Mouse (Mus musculus): ENCODE data around the gene Rbx1. TPM values are rescaled to one million over a fixed set of nuclear protein-coding genes. Genes with fewer than 3 reads are reported as not detected.

The Rbx1 gene
- polyA plus RNA-seq, 1 experiment from 2014 or later, result 465 TPM

- no peaks in the 10 kb centered on the region for H3K27me3 ChIP-seq (replicated peaks; ENCODE audit: insufficient read depth, low read length)
- ATAC-seq, result no peak
- H3K36me3 ChIP-seq (ENCODE audit: insufficient read depth, low read length), result no peaks in the 10 kb centered on the region
- peaks cover 5% of the 10 kb centered on the region; the same call in 1 of the 2 replicates for H3K4me1 ChIP-seq (ENCODE audit: insufficient read depth, low read depth, low read length)
- H3K4me3 ChIP-seq (ENCODE audit: low read depth, low read length), result no peak overlapping the region
- no peak for TF ChIP-seq CTCF (IDR thresholded peaks at IDR 0.05)
- no peak for TF ChIP-seq EP300 (IDR thresholded peaks at IDR 0.05)
- no peaks in the 10 kb centered on the region for H3K9me3 ChIP-seq (ENCODE audit: low read length)
- 69% methylated on average over 3 of the region's 3 CpGs for WGBS
- no peak for DNase-seq (ENCODE audit: low spot score)
- peak overlapping the region; percentile 55; the same call in 1 of the 2 replicates for H3K27ac ChIP-seq (ENCODE audit: low read length)
- H3K9ac ChIP-seq (replicated peaks; ENCODE audit: low read depth), result no peak overlapping the region
- no peak overlapping the region for H3K4me2 ChIP-seq (replicated peaks; ENCODE audit: low read depth, low read length)
These were observed 49.1 kb downstream of the Rbx1 start for GRCm38 (mm10) chr15:81515221-81515620.

- DNase-seq (ENCODE audit: low spot score) (peak; percentile 26), ATAC-seq (no peak)
- Histone ChIP-seq H3K9me3 (ENCODE audit: low read length) (no peaks in the 10 kb centered on the region), H3K36me3 (ENCODE audit: insufficient read depth, low read length) (no peaks in the 10 kb centered on the region), H3K27ac (ENCODE audit: low read length) (0 out of 2 replicates have a peak overlapping the region, but pooled peaks have one; percentile 3), H3K4me1 (ENCODE audit: insufficient read depth, low read depth, low read length) (peaks cover 5% of the 10 kb centered on the region; the same call in 1 of the 2 replicates), H3K4me2 (replicated peaks; ENCODE audit: low read depth, low read length) (no peak overlapping the region), H3K4me3 (ENCODE audit: low read depth, low read length) (no peak overlapping the region), H3K27me3 (replicated peaks; ENCODE audit: insufficient read depth, low read length) (no peaks in the 10 kb centered on the region), H3K9ac (replicated peaks; ENCODE audit: low read depth) (no peak overlapping the region)
- WGBS, result 40% methylated on average over 6 of the region's 6 CpGs
- TF ChIP-seq CTCF (IDR thresholded peaks at IDR 0.05) (no peak), EP300 (IDR thresholded peaks at IDR 0.05) (no peak)
These were observed 51.9 kb downstream of the Rbx1 start for GRCm38 (mm10) chr15:81518031-81518430.

DNA sequence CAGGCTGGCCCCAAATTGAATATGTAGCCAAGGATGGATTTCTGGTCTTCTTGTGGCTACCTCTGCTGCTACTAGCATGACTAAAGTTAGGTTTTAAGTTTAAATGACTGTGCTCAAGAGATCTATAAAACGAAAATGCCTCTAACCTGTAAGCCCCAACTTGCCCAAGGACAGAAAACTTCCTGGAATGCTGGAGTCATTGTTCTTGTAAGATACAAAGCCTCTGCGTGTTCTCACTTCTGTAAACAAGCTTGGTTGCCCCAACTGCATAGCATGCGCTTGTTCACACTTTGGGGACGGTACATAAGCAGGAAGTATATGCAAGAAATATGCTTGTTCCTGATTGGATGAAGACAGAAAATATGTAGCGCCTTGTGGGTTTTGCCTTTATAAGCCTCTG, 52.7 kb downstream of the Rbx1 start:
- Histone ChIP-seq H3K27me3 (replicated peaks; ENCODE audit: insufficient read depth, low read length) (no peaks in the 10 kb centered on the region), H3K4me3 (ENCODE audit: low read depth, low read length) (no peak overlapping the region), H3K4me2 (replicated peaks; ENCODE audit: low read depth, low read length) (no peak overlapping the region), H3K9ac (replicated peaks; ENCODE audit: low read depth) (no peak overlapping the region), H3K36me3 (ENCODE audit: insufficient read depth, low read length) (no peaks in the 10 kb centered on the region), H3K9me3 (ENCODE audit: low read length) (no peaks in the 10 kb centered on the region), H3K27ac (ENCODE audit: low read length) (no peak overlapping the region), H3K4me1 (ENCODE audit: insufficient read depth, low read depth, low read length) (peaks cover 4% of the 10 kb centered on the region; the same call in 1 of the 2 replicates)
- DNase-seq (ENCODE audit: low spot score) (no peak), ATAC-seq (no peak)
- WGBS, result 52% methylated on average over 5 of the region's 5 CpGs
- no peak for TF ChIP-seq CTCF (IDR thresholded peaks at IDR 0.05)
- TF ChIP-seq EP300 (IDR thresholded peaks at IDR 0.05), result no peak

DNA sequence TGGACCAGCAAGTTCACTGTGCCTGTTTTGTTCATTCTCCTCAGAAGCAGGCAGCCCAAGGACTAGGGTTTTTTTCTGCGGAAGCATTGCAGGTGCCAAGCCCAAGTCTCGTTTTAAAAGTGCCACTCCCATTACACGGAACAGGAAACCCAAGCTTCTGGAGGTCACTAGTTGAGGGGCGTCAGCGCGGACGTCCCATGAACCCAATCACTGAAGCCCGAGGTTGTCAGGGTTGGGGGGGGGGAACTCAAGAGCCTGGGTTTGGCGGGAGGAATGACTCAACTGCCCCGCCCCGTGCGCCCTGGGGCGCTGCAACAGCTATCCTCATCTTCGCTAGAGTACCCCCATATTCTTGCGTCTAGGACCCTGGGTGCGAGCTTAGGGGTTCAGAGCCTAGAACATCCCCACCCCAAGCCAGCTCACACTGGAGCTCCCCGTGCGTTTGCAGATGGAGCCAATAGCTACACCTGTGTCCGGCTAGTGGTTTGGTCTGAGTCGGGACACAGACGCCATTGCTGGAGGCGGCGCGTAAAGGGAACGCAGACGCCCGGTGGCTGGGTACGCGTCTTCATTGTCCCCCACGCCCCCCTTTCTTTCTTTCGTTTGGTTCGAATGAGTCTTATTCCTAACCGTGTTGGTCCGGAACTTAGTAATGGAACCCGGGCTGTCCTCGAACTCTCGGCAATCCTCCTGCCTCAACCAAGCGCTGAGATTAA, 56.1 kb downstream of the Rbx1 start:
- Histone ChIP-seq H3K27ac (ENCODE audit: low read length) (peak overlapping the region; percentile 99), H3K36me3 (ENCODE audit: insufficient read depth, low read length) (no peaks in the 10 kb centered on the region), H3K9ac (replicated peaks; ENCODE audit: low read depth) (peak overlapping the region; percentile 85), H3K4me2 (replicated peaks; ENCODE audit: low read depth, low read length) (peak overlapping the region; percentile 97), H3K27me3 (replicated peaks; ENCODE audit: insufficient read depth, low read length) (no peaks in the 10 kb centered on the region), H3K4me3 (ENCODE audit: low read depth, low read length) (peak overlapping the region; percentile 61), H3K9me3 (ENCODE audit: low read length) (no peaks in the 10 kb centered on the region), H3K4me1 (ENCODE audit: insufficient read depth, low read depth, low read length) (no peaks in the 10 kb centered on the region)
- 1% methylated on average over 38 of the region's 38 CpGs for WGBS
- TF ChIP-seq CTCF (IDR thresholded peaks at IDR 0.05) (no peak; the same call in 1 of the 2 replicates), EP300 (IDR thresholded peaks at IDR 0.05) (peak; percentile 64)
- ATAC-seq (peak; percentile 72), DNase-seq (ENCODE audit: low spot score) (peak; percentile 96)

DNA sequence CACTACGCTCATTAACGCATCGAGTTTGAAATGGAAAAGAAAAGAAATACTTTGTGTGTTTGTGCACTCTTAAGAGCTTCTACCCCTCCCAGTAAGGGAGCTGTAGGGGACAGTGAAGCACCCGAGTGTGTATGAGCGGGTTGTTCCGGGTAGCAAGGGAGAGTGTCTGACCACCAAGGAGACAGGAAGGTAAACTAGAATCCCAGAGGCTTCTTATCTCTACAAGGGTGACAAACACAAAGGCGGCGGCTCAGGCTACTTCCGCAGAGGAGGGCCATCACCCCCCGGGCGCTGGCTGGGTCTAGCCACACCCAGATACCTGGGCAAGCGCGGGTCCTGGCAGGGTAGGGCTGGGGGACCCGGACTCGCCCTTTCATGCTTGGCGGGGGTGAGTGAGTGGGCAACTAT, 56.7 kb downstream of the Rbx1 start:
- no peaks in the 10 kb centered on the region for H3K27me3 ChIP-seq (replicated peaks; ENCODE audit: insufficient read depth, low read length)
- no peaks in the 10 kb centered on the region for H3K36me3 ChIP-seq (ENCODE audit: insufficient read depth, low read length)
- H3K4me1 ChIP-seq (ENCODE audit: insufficient read depth, low read depth, low read length), result no peaks in the 10 kb centered on the region
- H3K9ac ChIP-seq (replicated peaks; ENCODE audit: low read depth), result peak overlapping the region; percentile 85
- peak overlapping the region; percentile 99 for H3K27ac ChIP-seq (ENCODE audit: low read length)
- DNase-seq (ENCODE audit: low spot score) (peak; percentile 83), ATAC-seq (peak; percentile 72)
- peak overlapping the region; percentile 97 for H3K4me2 ChIP-seq (replicated peaks; ENCODE audit: low read depth, low read length)
- no peaks in the 10 kb centered on the region for H3K9me3 ChIP-seq (ENCODE audit: low read length)
- H3K4me3 ChIP-seq (ENCODE audit: low read depth, low read length), result peak overlapping the region; percentile 61
- TF ChIP-seq EP300 (IDR thresholded peaks at IDR 0.05) (peak; percentile 14; the same call in 1 of the 2 replicates), CTCF (IDR thresholded peaks at IDR 0.05) (no peak)
- under 1% methylated on average over 16 of the region's 16 CpGs for WGBS

GRCm38 (mm10) chr15:81523169-81523871, 57.2 kb downstream of the Rbx1 start:
- Histone ChIP-seq H3K4me3 (ENCODE audit: low read depth, low read length) (peak overlapping the region; percentile 61), H3K27ac (ENCODE audit: low read length) (peak overlapping the region; percentile 99), H3K4me1 (ENCODE audit: insufficient read depth, low read depth, low read length) (no peaks in the 10 kb centered on the region), H3K4me2 (replicated peaks; ENCODE audit: low read depth, low read length) (peak overlapping the region; percentile 97), H3K9me3 (ENCODE audit: low read length) (no peaks in the 10 kb centered on the region), H3K27me3 (replicated peaks; ENCODE audit: insufficient read depth, low read length) (no peaks in the 10 kb centered on the region), H3K9ac (replicated peaks; ENCODE audit: low read depth) (peak overlapping the region; percentile 85), H3K36me3 (ENCODE audit: insufficient read depth, low read length) (no peaks in the 10 kb centered on the region)
- ATAC-seq (peak; percentile 92), DNase-seq (ENCODE audit: low spot score) (peak; percentile 97)
- 1% methylated on average over 38 of the region's 41 CpGs for whole genome bisulfite sequencing
- TF ChIP-seq EP300 (IDR thresholded peaks at IDR 0.05) (peak; percentile 95), CTCF (IDR thresholded peaks at IDR 0.05) (peak; percentile 26; the same call in 1 of the 2 replicates)
